Mouse (Mus musculus) heart, postnatal 0 days (tissue): ENCODE data around the gene Pdgfra. TPM values are rescaled to one million over a fixed set of nuclear protein-coding genes. Genes with fewer than 3 reads are reported as not detected.

Experiments
- ATAC-seq: fragments of 200-750 bp; cut with Nextera tagmentation; 2 replicates; pipeline ENCODE4 v1.8.0; 2017; ENCODE audit warnings: low read depth, moderate number of reproducible peaks, moderate library complexity; ENCODE audit not compliant: insufficient read depth
- DNase-seq: peaks from one replicate; pipeline ENCODE4 v3.0.0-alpha.2; 2016; ENCODE audit warnings: low spot score
- H3K27ac ChIP-seq: fragments of 300-500 bp; sonication (generic); 2 replicates; pipeline ENCODE4 v1.5.1; 2014; ENCODE audit warnings: low read depth, mild to moderate bottlenecking
- H3K27me3 ChIP-seq: fragments of 300-500 bp; sonication (generic); 2 replicates; pipeline ENCODE4 v1.6.1; 2014; ENCODE audit warnings: low read length, mixed read lengths; ENCODE audit not compliant: control insufficient read depth, insufficient read depth
- H3K36me3 ChIP-seq: fragments of 300-500 bp; sonication (generic); replicated peaks from 2 replicates; pipeline ENCODE4 v1.6.1; 2014; ENCODE audit warnings: low read length, mixed read lengths; ENCODE audit not compliant: control insufficient read depth, insufficient read depth
- H3K4me1 ChIP-seq: fragments of 300-500 bp; sonication (generic); 2 replicates; pipeline ENCODE4 v1.6.1; 2014; ENCODE audit warnings: antibody characterized with exemption; ENCODE audit not compliant: control insufficient read depth, insufficient read depth
- H3K4me2 ChIP-seq: fragments of 300-500 bp; sonication (generic); 2 replicates; pipeline ENCODE4 v1.6.1; 2014; ENCODE audit warnings: low read depth, mild to moderate bottlenecking, low read length, moderate library complexity
- H3K4me3 ChIP-seq: fragments of 300-500 bp; sonication (generic); 2 replicates; pipeline ENCODE4 v1.5.1; 2014; ENCODE audit warnings: low read depth, low read length
- H3K9ac ChIP-seq: fragments of 300-500 bp; sonication (generic); replicated peaks from 2 replicates; pipeline ENCODE4 v1.6.1; 2014; ENCODE audit warnings: low read depth, low read length, mixed read lengths
- H3K9me3 ChIP-seq: fragments of 300-500 bp; sonication (generic); replicated peaks from 2 replicates; pipeline ENCODE4 v1.6.1; 2016; ENCODE audit warnings: low read length; ENCODE audit not compliant: control insufficient read depth
- CTCF ChIP-seq: IDR thresholded peaks from 2 replicates; pipeline ENCODE4 v1.5.1; 2016; ENCODE audit warnings: antibody characterized with exemption, control low read depth, low read depth
- EP300 ChIP-seq: IDR thresholded peaks from 2 replicates; pipeline ENCODE4 v1.6.1; 2016; ENCODE audit warnings: antibody characterized with exemption, low read depth
- WGBS: fragments of 180-500 bp; shearing (Covaris S2); extraction: QIAGEN DNeasy Blood & Tissue Kit; methylation state at CpG from one replicate; pipeline ENCODE4 v1.1.7; 2014; 5-methylcytosine and 5-hydroxymethylcytosine counted together
- polyA plus RNA-seq: library from polyadenylated mRNA; unstranded; fragments of >200 nt; fragmentation: Nextera tagmentation; extraction: Ambion mirVana; gene quantifications from 2 replicates; pipeline ENCODE4 v1.2.1, GENCODE M21; 2015
- total RNA-seq: library from RNA; depleted of rRNA; stranded (reverse); fragments of >200 nt; gene quantifications from 2 replicates; pipeline ENCODE4 v1.2.3, GENCODE M21; 2014; ENCODE audit warnings: low replicate concordance

Pdgfra gene
- total and polyA plus RNA-seq, 2 experiments from 2014 or later, result 6.1 to 25.3 TPM

DNA sequence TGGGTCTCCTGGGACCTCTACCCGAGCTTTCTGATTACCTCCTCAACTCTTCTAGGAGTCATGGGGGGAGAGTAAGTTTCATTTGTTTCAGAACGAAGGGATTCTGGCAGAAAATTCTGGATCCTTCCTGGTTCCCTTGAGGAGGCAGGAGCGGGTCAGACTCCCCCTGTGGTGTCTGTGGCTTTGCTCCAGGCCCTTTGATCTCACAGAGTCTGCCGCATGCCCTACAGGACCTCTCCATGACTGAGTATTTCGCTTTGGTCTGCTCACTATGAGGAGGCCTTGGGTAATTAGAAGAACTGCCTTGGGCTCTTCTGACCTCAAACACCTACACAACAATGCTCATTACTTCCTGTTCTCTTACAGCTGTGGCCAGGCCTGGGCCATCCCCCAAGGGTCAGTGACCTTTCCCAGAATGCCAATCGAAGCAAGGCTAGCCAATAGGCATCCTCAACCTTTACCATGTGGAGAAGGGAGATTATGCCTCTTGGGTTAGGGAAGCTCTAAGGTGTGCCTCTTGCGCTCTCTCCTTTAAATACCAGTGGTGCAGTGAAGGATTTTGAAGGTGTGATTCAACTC, 63.7 kb downstream of the Pdgfra start:
- WGBS, result 65% methylated on average over 7 of the region's 7 CpGs
- no peak overlapping the region for H3K9ac ChIP-seq
- H3K4me1 ChIP-seq, result no peaks in the 10 kb centered on the region
- H3K27ac ChIP-seq, result no peak overlapping the region
- ATAC-seq (no peak), DNase-seq (no peak)
- no peak overlapping the region for H3K4me2 ChIP-seq
- no peaks in the 10 kb centered on the region for H3K9me3 ChIP-seq
- no peaks in the 10 kb centered on the region for H3K36me3 ChIP-seq
- no peak for TF ChIP-seq CTCF
- no peak for TF ChIP-seq EP300
- H3K4me3 ChIP-seq, result no peak overlapping the region
- H3K27me3 ChIP-seq, result no peaks in the 10 kb centered on the region

DNA sequence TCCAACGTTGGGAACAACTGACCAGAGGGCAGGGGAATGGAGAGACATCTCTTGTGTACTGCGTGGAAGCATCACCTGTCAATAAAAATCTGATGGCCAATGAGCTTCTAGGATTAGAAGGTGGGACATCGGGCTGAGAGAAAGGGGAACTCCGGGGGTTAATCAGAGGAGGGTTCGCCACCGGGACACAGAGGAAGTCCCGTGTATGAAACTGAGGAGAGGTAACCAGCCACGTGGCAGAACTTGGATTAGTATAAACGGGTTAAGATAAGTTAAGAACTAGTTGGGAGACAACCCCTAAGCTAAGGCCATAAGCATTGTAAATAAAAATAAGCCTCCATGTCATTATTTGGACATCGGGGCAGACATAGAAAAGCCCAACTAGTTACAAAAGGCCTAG, 69.5 kb downstream of the Pdgfra start:
- no peak for DNase-seq

DNA sequence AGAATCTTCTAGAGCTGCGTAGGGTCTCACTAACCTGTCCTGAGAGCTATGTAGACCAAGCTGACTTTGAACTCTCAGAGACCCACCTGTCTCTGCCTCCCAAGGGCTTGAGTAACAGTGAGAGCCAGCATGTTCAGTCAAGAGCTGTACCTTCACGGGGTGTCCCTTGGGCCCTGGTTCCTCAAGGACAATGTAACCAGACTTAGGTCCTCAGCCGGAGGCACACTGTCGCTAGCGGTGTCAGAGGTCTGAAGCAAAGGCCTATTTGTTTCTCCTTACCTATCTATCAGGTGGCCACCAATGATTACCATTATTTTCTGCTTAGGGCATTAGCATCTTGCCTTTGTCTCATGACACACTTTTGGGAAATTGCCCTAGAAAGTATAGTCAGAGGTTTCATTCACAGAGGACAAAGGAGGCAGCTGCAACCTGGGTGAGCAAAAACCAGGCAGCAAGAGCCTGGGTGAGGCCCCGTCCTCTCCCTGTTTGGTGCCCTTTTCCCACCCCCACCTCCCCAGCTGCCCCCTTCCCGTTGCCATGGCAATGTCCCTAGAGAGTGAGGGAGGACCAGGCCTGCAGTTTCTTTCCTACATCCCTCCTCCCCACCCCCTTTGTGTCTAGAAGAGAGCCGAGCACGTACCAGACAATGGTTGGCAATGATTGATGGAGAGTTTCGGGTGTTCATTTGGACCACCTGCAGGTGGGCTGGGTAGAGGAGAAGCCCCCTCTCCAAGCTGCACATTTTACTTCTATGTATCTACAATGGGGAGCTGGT, 70.6 kb downstream of the Pdgfra start:
- no peak overlapping the region for H3K4me3 ChIP-seq
- no peaks in the 10 kb centered on the region for H3K9me3 ChIP-seq
- no peaks in the 10 kb centered on the region for H3K36me3 ChIP-seq
- no peak overlapping the region for H3K9ac ChIP-seq
- DNase-seq (no peak), ATAC-seq (no peak)
- no peak overlapping the region for H3K27ac ChIP-seq
- 77% methylated on average over 10 of the region's 10 CpGs for WGBS
- H3K4me2 ChIP-seq, result no peak overlapping the region
- no peaks in the 10 kb centered on the region for H3K27me3 ChIP-seq
- TF ChIP-seq EP300 (no peak), CTCF (no peak)
- no peaks in the 10 kb centered on the region for H3K4me1 ChIP-seq

More for the DNA sequence above, 69.5 kb downstream of the Pdgfra start:
- no peaks in the 10 kb centered on the region for H3K36me3 ChIP-seq
- no peak for ATAC-seq
- H3K4me2 ChIP-seq, result no peak overlapping the region
- no peaks in the 10 kb centered on the region for H3K27me3 ChIP-seq
- TF ChIP-seq EP300 (no peak), CTCF (no peak)
- no peak overlapping the region for H3K27ac ChIP-seq
- no peaks in the 10 kb centered on the region for H3K9me3 ChIP-seq
- H3K4me3 ChIP-seq, result no peak overlapping the region
- H3K9ac ChIP-seq, result no peak overlapping the region
- 68% methylated on average over 10 of the region's 10 CpGs for WGBS
- no peaks in the 10 kb centered on the region for H3K4me1 ChIP-seq

DNA sequence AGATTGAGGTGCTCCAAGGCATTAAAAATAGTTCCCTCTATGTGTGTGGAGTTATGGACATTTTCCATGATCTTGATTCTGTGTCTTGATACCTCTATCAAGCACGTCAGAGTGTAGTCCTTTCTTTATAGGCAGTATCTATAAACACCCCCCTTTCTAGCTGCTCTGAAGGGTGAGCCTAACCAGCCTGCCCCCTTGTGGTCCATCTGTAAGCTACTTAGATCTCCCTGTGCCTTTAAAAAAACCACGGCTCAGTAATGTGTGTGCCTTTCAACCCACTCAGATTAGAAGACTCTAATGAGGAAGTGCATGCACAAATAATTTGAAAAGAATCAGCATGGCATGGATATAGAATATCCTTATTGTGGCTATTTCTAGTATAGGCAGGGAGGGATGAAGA, 86.3 kb downstream of the Pdgfra start:
- Histone ChIP-seq H3K4me3 (no peak overlapping the region), H3K4me2 (no peak overlapping the region), H3K4me1 (no peaks in the 10 kb centered on the region), H3K9ac (no peak overlapping the region), H3K9me3 (no peaks in the 10 kb centered on the region), H3K27ac (no peak overlapping the region), H3K36me3 (no peaks in the 10 kb centered on the region), H3K27me3 (no peaks in the 10 kb centered on the region)
- no peak for TF ChIP-seq EP300
- TF ChIP-seq CTCF, result peak; percentile 49
- DNase-seq (no peak), ATAC-seq (no peak)
- 18% methylated on average over 2 of the region's 2 CpGs for WGBS

DNA sequence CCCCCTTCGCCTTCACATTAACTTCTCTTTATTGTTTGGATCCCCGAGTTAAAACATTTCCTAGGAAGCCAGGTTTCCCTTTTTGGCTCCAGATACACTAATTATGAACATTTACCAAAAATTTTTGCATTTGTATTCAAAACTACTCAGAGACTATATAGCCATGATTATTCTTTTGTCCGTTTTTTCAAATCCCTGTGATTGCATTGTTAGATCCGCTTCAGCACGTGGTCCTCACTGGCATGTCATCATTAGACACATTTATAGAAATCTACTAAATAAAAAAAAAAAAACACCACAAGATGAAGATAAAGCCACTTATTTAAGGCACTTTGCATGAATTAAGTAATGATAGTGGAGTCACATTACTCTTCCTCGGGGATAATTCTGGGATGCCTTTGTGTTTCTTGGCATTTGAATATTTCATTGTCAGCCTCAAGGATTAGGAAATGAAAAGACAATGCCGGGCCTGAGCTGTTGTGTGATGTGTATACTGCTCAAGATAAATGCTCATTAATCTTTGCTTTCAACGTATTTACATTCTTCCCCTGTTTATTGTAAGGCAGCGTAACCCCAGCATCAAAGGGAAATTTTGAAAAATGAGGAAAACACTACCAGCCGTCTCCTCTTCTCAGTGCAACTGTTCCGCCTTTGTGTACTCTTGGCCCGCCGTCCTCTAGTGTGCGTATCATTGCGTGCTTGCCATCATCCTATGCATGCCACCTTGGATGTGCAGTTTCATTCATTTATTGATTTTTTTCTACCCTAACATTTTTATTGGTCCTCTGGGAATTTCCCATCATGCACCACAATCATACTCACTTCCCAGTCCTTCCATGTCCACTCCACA, 87.1 kb downstream of the Pdgfra start:
- WGBS, result 83% methylated on average over 15 of the region's 15 CpGs
- ATAC-seq, result no peak

More for the DNA sequence above, 87.1 kb downstream of the Pdgfra start:
- Histone ChIP-seq H3K27ac (no peak overlapping the region), H3K36me3 (no peaks in the 10 kb centered on the region), H3K27me3 (no peaks in the 10 kb centered on the region), H3K4me1 (no peaks in the 10 kb centered on the region), H3K9ac (no peak overlapping the region), H3K4me2 (no peak overlapping the region), H3K4me3 (no peak overlapping the region), H3K9me3 (no peaks in the 10 kb centered on the region)
- TF ChIP-seq CTCF (no peak), EP300 (no peak)
- no peak for DNase-seq
